Mouse (Mus musculus): Measurements from ENCODE around the gene Olfr1423. TPM values are rescaled to one million over a fixed set of nuclear protein-coding genes. Genes with fewer than 3 reads are reported as not detected.
"Not testable (repeated sequence)": the region's sequence is repeated elsewhere in the genome, so short reads cannot be mapped to it uniquely, and the experiment has no call there.

Olfr1423 gene
- polyA plus RNA-seq, 1 experiment from 2014 or later: not detected

GRCm38 (mm10) chr19:12002125-12002524 is 39.0 kb downstream of the Olfr1423 start:
- Histone ChIP-seq H3K4me3 (ENCODE audit: low read length) (peak overlapping the region; percentile 15), H3K27me3 (ENCODE audit: control insufficient read depth, insufficient read depth, low read length) (no peaks in the 10 kb centered on the region), H3K9ac (ENCODE audit: low read depth, low read length) (no peak overlapping the region), H3K9me3 (ENCODE audit: control insufficient read depth, low read length) (no peaks in the 10 kb centered on the region), H3K36me3 (ENCODE audit: control insufficient read depth, insufficient read depth, low read length) (no peaks in the 10 kb centered on the region), H3K4me1 (ENCODE audit: control insufficient read depth, insufficient read depth, low read length) (peaks cover 6% of the 10 kb centered on the region; the same call in 1 of the 2 replicates), H3K4me2 (replicated peaks; ENCODE audit: low read depth, low read length) (peak overlapping the region; percentile 31), H3K27ac (ENCODE audit: low read depth, low read length) (no peak overlapping the region)
- 2% methylated on average over 11 of the region's 11 CpGs for WGBS
- peak; percentile 71 for ATAC-seq (ENCODE audit: low FRiP score, low TSS enrichment)

- Histone ChIP-seq H3K27me3 (ENCODE audit: control insufficient read depth, insufficient read depth, low read length) (no peaks in the 10 kb centered on the region), H3K9ac (ENCODE audit: low read depth, low read length) (no peak overlapping the region), H3K4me3 (ENCODE audit: low read length) (no peak overlapping the region), H3K4me1 (ENCODE audit: control insufficient read depth, insufficient read depth, low read length) (peaks cover 3% of the 10 kb centered on the region; the same call in 1 of the 2 replicates), H3K27ac (ENCODE audit: low read depth, low read length) (no peak overlapping the region), H3K36me3 (ENCODE audit: control insufficient read depth, insufficient read depth, low read length) (no peaks in the 10 kb centered on the region), H3K9me3 (ENCODE audit: control insufficient read depth, low read length) (no peaks in the 10 kb centered on the region), H3K4me2 (replicated peaks; ENCODE audit: low read depth, low read length) (peak overlapping the region; percentile 31; the same call in 1 of the 2 replicates)
- WGBS: 23% methylated on average over 3 of the region's 3 CpGs
- no peak for ATAC-seq (ENCODE audit: low FRiP score, low TSS enrichment)
Observed at GRCm38 (mm10) chr19:12001686-12002085, 39.4 kb downstream of the Olfr1423 start.

GRCm38 (mm10) chr19:11995722-11996448 is 45.2 kb downstream of the Olfr1423 start:
- Histone ChIP-seq H3K4me1 (ENCODE audit: control insufficient read depth, insufficient read depth, low read length) (no peaks in the 10 kb centered on the region), H3K4me3 (ENCODE audit: low read length) (no peak overlapping the region), H3K9ac (ENCODE audit: low read depth, low read length) (no peak overlapping the region), H3K4me2 (replicated peaks; ENCODE audit: low read depth, low read length) (no peak overlapping the region), H3K36me3 (ENCODE audit: control insufficient read depth, insufficient read depth, low read length) (peaks cover 36% of the 10 kb centered on the region), H3K27me3 (ENCODE audit: control insufficient read depth, insufficient read depth, low read length) (no peaks in the 10 kb centered on the region), H3K27ac (ENCODE audit: low read depth, low read length) (no peak overlapping the region), H3K9me3 (ENCODE audit: control insufficient read depth, low read length) (no peaks in the 10 kb centered on the region)
- 71% methylated on average over 2 of the region's 2 CpGs for WGBS
- no peak for ATAC-seq (ENCODE audit: low FRiP score, low TSS enrichment)

- peaks cover 44% of the 10 kb centered on the region for H3K36me3 ChIP-seq (ENCODE audit: control insufficient read depth, insufficient read depth, low read length)
- no peak overlapping the region for H3K27ac ChIP-seq (ENCODE audit: low read depth, low read length)
- WGBS: 91% methylated on average over 6 of the region's 6 CpGs
Observed at GRCm38 (mm10) chr19:11994703-11995431, 46.2 kb downstream of the Olfr1423 start.

GRCm38 (mm10) chr19:11992441-11993029 is 48.6 kb downstream of the Olfr1423 start:
- no peak overlapping the region for H3K27ac ChIP-seq (ENCODE audit: low read depth, low read length)
- no peaks in the 10 kb centered on the region for H3K9me3 ChIP-seq (ENCODE audit: control insufficient read depth, low read length)
- H3K4me2 ChIP-seq (replicated peaks; ENCODE audit: low read depth, low read length): no peak overlapping the region
- no peak for ATAC-seq (ENCODE audit: low FRiP score, low TSS enrichment)
- H3K27me3 ChIP-seq (ENCODE audit: control insufficient read depth, insufficient read depth, low read length): no peaks in the 10 kb centered on the region
- H3K9ac ChIP-seq (ENCODE audit: low read depth, low read length): no peak overlapping the region
- no peak overlapping the region for H3K4me3 ChIP-seq (ENCODE audit: low read length)
- H3K36me3 ChIP-seq (ENCODE audit: control insufficient read depth, insufficient read depth, low read length): peaks cover 64% of the 10 kb centered on the region
- 91% methylated on average over 10 of the region's 10 CpGs for WGBS
- H3K4me1 ChIP-seq (ENCODE audit: control insufficient read depth, insufficient read depth, low read length): no peaks in the 10 kb centered on the region

More at GRCm38 (mm10) chr19:11994703-11995431, 46.2 kb downstream of the Olfr1423 start:
- H3K9ac ChIP-seq (ENCODE audit: low read depth, low read length): no peak overlapping the region
- H3K4me1 ChIP-seq (ENCODE audit: control insufficient read depth, insufficient read depth, low read length): no peaks in the 10 kb centered on the region
- no peaks in the 10 kb centered on the region for H3K27me3 ChIP-seq (ENCODE audit: control insufficient read depth, insufficient read depth, low read length)
- ATAC-seq (ENCODE audit: low FRiP score, low TSS enrichment): no peak
- no peak overlapping the region for H3K4me3 ChIP-seq (ENCODE audit: low read length)
- no peaks in the 10 kb centered on the region for H3K9me3 ChIP-seq (ENCODE audit: control insufficient read depth, low read length)
- H3K4me2 ChIP-seq (replicated peaks; ENCODE audit: low read depth, low read length): no peak overlapping the region

GRCm38 (mm10) chr19:11992034-11992433 is 49.1 kb downstream of the Olfr1423 start:
- Histone ChIP-seq H3K9ac (ENCODE audit: low read depth, low read length) (no peak overlapping the region), H3K36me3 (ENCODE audit: control insufficient read depth, insufficient read depth, low read length) (peaks cover 68% of the 10 kb centered on the region), H3K9me3 (ENCODE audit: control insufficient read depth, low read length) (no peaks in the 10 kb centered on the region), H3K27ac (ENCODE audit: low read depth, low read length) (no peak overlapping the region), H3K4me1 (ENCODE audit: control insufficient read depth, insufficient read depth, low read length) (no peaks in the 10 kb centered on the region), H3K4me3 (ENCODE audit: low read length) (no peak overlapping the region), H3K4me2 (replicated peaks; ENCODE audit: low read depth, low read length) (no peak overlapping the region), H3K27me3 (ENCODE audit: control insufficient read depth, insufficient read depth, low read length) (no peaks in the 10 kb centered on the region)
- 94% methylated on average over 9 of the region's 9 CpGs for WGBS
- ATAC-seq (ENCODE audit: low FRiP score, low TSS enrichment): no peak

- Histone ChIP-seq H3K27ac (ENCODE audit: low read depth, low read length) (no peak overlapping the region), H3K4me2 (replicated peaks; ENCODE audit: low read depth, low read length) (no peak overlapping the region), H3K9me3 (ENCODE audit: control insufficient read depth, low read length) (no peaks in the 10 kb centered on the region), H3K4me1 (ENCODE audit: control insufficient read depth, insufficient read depth, low read length) (no peaks in the 10 kb centered on the region), H3K9ac (ENCODE audit: low read depth, low read length) (no peak overlapping the region), H3K4me3 (ENCODE audit: low read length) (no peak overlapping the region), H3K36me3 (ENCODE audit: control insufficient read depth, insufficient read depth, low read length) (peaks cover 82% of the 10 kb centered on the region), H3K27me3 (ENCODE audit: control insufficient read depth, insufficient read depth, low read length) (no peaks in the 10 kb centered on the region)
- no peak for ATAC-seq (ENCODE audit: low FRiP score, low TSS enrichment)
- WGBS: 98% methylated on average over 7 of the region's 7 CpGs
Observed at GRCm38 (mm10) chr19:11989334-11989733, 51.8 kb downstream of the Olfr1423 start.

GRCm38 (mm10) chr19:11987841-11988240 is 53.3 kb downstream of the Olfr1423 start:
- Histone ChIP-seq H3K27ac (ENCODE audit: low read depth, low read length) (no peak overlapping the region), H3K9me3 (ENCODE audit: control insufficient read depth, low read length) (no peaks in the 10 kb centered on the region), H3K4me3 (ENCODE audit: low read length) (no peak overlapping the region), H3K36me3 (ENCODE audit: control insufficient read depth, insufficient read depth, low read length) (peaks cover 90% of the 10 kb centered on the region), H3K27me3 (ENCODE audit: control insufficient read depth, insufficient read depth, low read length) (no peaks in the 10 kb centered on the region), H3K9ac (ENCODE audit: low read depth, low read length) (no peak overlapping the region), H3K4me2 (replicated peaks; ENCODE audit: low read depth, low read length) (no peak overlapping the region), H3K4me1 (ENCODE audit: control insufficient read depth, insufficient read depth, low read length) (no peaks in the 10 kb centered on the region)
- no peak for ATAC-seq (ENCODE audit: low FRiP score, low TSS enrichment)
- WGBS: 89% methylated on average over 3 of the region's 3 CpGs

GRCm38 (mm10) chr19:11984614-11985013 is 56.5 kb downstream of the Olfr1423 start:
- not testable (repeated sequence) for H3K27ac ChIP-seq (ENCODE audit: low read depth, low read length); H3K4me1 ChIP-seq (ENCODE audit: control insufficient read depth, insufficient read depth, low read length); H3K9me3 ChIP-seq (ENCODE audit: control insufficient read depth, low read length); ATAC-seq (ENCODE audit: low FRiP score, low TSS enrichment); H3K4me3 ChIP-seq (ENCODE audit: low read length); H3K27me3 ChIP-seq (ENCODE audit: control insufficient read depth, insufficient read depth, low read length); H3K9ac ChIP-seq (ENCODE audit: low read depth, low read length); H3K4me2 ChIP-seq (replicated peaks; ENCODE audit: low read depth, low read length)
- peaks cover 87% of the 10 kb centered on the region for H3K36me3 ChIP-seq (ENCODE audit: control insufficient read depth, insufficient read depth, low read length)
- 88% methylated on average over 5 of the region's 5 CpGs for WGBS

All from kidney, embryonic 14.5 days (tissue).